Mouse (Mus musculus) limb, embryonic 14.5 days (tissue): Measurements from ENCODE around the gene Hps1. TPM values are rescaled to one million over a fixed set of nuclear protein-coding genes. Genes with fewer than 3 reads are reported as not detected.

ENCODE experiments used
- ATAC-seq: fragments of 200-750 bp; cut with Nextera tagmentation; 2 replicates; pipeline ENCODE4 v1.8.0; 2017; ENCODE audit warnings: low read depth, moderate number of reproducible peaks, moderate TSS enrichment; ENCODE audit not compliant: low FRiP score
- DNase-seq: peaks from one replicate; pipeline ENCODE4 v3.0.0-alpha.2; 2015; ENCODE audit warnings: low spot score
- H3K27ac ChIP-seq: fragments of 300-500 bp; sonication (generic); replicated peaks from 2 replicates; pipeline ENCODE4 v1.5.1; 2014; ENCODE audit warnings: low read depth, mild to moderate bottlenecking, low read length, moderate library complexity, mixed read lengths
- H3K27me3 ChIP-seq: fragments of 300-500 bp; sonication (generic); 2 replicates; pipeline ENCODE4 v1.6.1; 2014; ENCODE audit warnings: low read length, mixed read lengths; ENCODE audit not compliant: control insufficient read depth, insufficient read depth
- H3K36me3 ChIP-seq: fragments of 300-500 bp; sonication (generic); 2 replicates; pipeline ENCODE4 v1.6.1; 2014; ENCODE audit warnings: mild to moderate bottlenecking, low read length, moderate library complexity, mixed read lengths; ENCODE audit not compliant: control insufficient read depth, insufficient read depth
- H3K4me1 ChIP-seq: fragments of 300-500 bp; sonication (generic); 2 replicates; pipeline ENCODE4 v1.6.1; 2014; ENCODE audit warnings: antibody characterized with exemption, low read length, mixed read lengths; ENCODE audit not compliant: control insufficient read depth, insufficient read depth
- H3K4me2 ChIP-seq: fragments of 300-500 bp; sonication (generic); replicated peaks from 2 replicates; pipeline ENCODE4 v1.6.1; 2014; ENCODE audit warnings: low read depth, mild to moderate bottlenecking, low read length, moderate library complexity; ENCODE audit not compliant: severe bottlenecking
- H3K4me3 ChIP-seq: fragments of 300-500 bp; sonication (generic); replicated peaks from 2 replicates; pipeline ENCODE4 v1.5.1; 2014; ENCODE audit warnings: low read length
- H3K9ac ChIP-seq: fragments of 300-500 bp; sonication (generic); 2 replicates; pipeline ENCODE4 v1.6.1; 2014; ENCODE audit warnings: mild to moderate bottlenecking, low read depth, low read length, moderate library complexity; ENCODE audit not compliant: severe bottlenecking
- H3K9me3 ChIP-seq: fragments of 300-500 bp; sonication (generic); 2 replicates; pipeline ENCODE4 v1.6.1; 2016; ENCODE audit warnings: low read length; ENCODE audit not compliant: control insufficient read depth
- POLR2A ChIP-seq: fragments of 200-500 bp; IDR thresholded peaks from 2 replicates; pipeline ENCODE4 v1.8.0; 2012; ENCODE audit warnings: inconsistent platforms, mild to moderate bottlenecking, moderate library complexity, borderline replicate concordance; ENCODE audit not compliant: insufficient read depth, insufficient read length; ENCODE audit errors: extremely low read depth
- WGBS: fragments of 180-500 bp; shearing (Covaris S2); extraction: QIAGEN DNeasy Blood & Tissue Kit; methylation state at CpG from one replicate; pipeline ENCODE4 v1.1.7; 2014; 5-methylcytosine and 5-hydroxymethylcytosine counted together
- polyA plus RNA-seq, 2 experiments: library from polyadenylated mRNA; depleted of rRNA in 1 of 2; stranded (reverse) in 1 of 2; unstranded in 1 of 2; fragments of >200 nt; fragmentation: Nextera tagmentation in 1 of 2; extraction: Ambion mirVana in 1 of 2; gene quantifications; 2 replicates each; pipeline versions ENCODE4 v1.2.1 to v1.2.3; 2012 to 2014

The Hps1 gene
- polyA plus RNA-seq, 2 experiments: 12.0 to 20.9 TPM

GRCm38 (mm10) chr19:42756671-42757070 lies 23.1 kb downstream of the Hps1 start:
- Histone ChIP-seq H3K27ac (no peak overlapping the region), H3K4me1 (peaks cover 26% of the 10 kb centered on the region), H3K4me2 (no peak overlapping the region), H3K27me3 (no peaks in the 10 kb centered on the region), H3K4me3 (no peak overlapping the region), H3K9ac (no peak overlapping the region), H3K36me3 (no peaks in the 10 kb centered on the region), H3K9me3 (no peaks in the 10 kb centered on the region)
- ATAC-seq (no peak), DNase-seq (no peak)
- WGBS: 81% methylated on average over 6 of the region's 6 CpGs
- no peak for TF ChIP-seq POLR2A

- Histone ChIP-seq H3K36me3 (no peaks in the 10 kb centered on the region), H3K4me2 (no peak overlapping the region), H3K9ac (no peak overlapping the region), H3K4me1 (peaks cover 28% of the 10 kb centered on the region), H3K27me3 (no peaks in the 10 kb centered on the region), H3K9me3 (no peaks in the 10 kb centered on the region), H3K27ac (no peak overlapping the region), H3K4me3 (no peak overlapping the region)
- ATAC-seq (no peak), DNase-seq (no peak)
- TF ChIP-seq POLR2A: no peak
- 67% methylated on average over 15 of the region's 15 CpGs for WGBS
Observed at GRCm38 (mm10) chr19:42755148-42755870, 24.5 kb downstream of the Hps1 start.

- Histone ChIP-seq H3K4me3 (no peak overlapping the region), H3K27me3 (no peaks in the 10 kb centered on the region), H3K4me2 (peak overlapping the region; percentile 66), H3K9me3 (no peaks in the 10 kb centered on the region), H3K36me3 (no peaks in the 10 kb centered on the region), H3K9ac (no peak overlapping the region), H3K4me1 (peaks cover 34% of the 10 kb centered on the region), H3K27ac (peak overlapping the region; percentile 92)
- DNase-seq (peak; percentile 61), ATAC-seq (no peak)
- WGBS: 35% methylated on average over 11 of the region's 11 CpGs
- no peak for TF ChIP-seq POLR2A
Observed at GRCm38 (mm10) chr19:42753141-42753917, 26.4 kb downstream of the Hps1 start.

GRCm38 (mm10) chr19:42752363-42752931 lies 27.3 kb downstream of the Hps1 start, which contains the start of gene Pyroxd2:
TSS of gene Pyroxd2 (minus strand) at chr19:42752775.
- under 1% methylated on average over 20 of the region's 22 CpGs for WGBS
- peak; percentile 91 for ATAC-seq

GRCm38 (mm10) chr19:42750196-42750595 lies 29.6 kb downstream of the Hps1 start:
- no peaks in the 10 kb centered on the region for H3K27me3 ChIP-seq

More at GRCm38 (mm10) chr19:42752363-42752931, 27.3 kb downstream of the Hps1 start, which contains the start of gene Pyroxd2:
- peak within 1 kb of the TSS; percentile 92 for H3K27ac ChIP-seq
- H3K4me2 ChIP-seq: peak within 1 kb of the TSS; percentile 66
- H3K27me3 ChIP-seq: no peaks in the 10 kb centered on the region
- no peaks in the 10 kb centered on the region for H3K9me3 ChIP-seq
- H3K4me1 ChIP-seq: peaks cover 36% of the 10 kb centered on the region
- no peaks in the 10 kb centered on the region for H3K36me3 ChIP-seq
- peak within 1 kb of the TSS; percentile 37 for H3K4me3 ChIP-seq
- H3K9ac ChIP-seq: peak within 1 kb of the TSS; percentile 78
- TF ChIP-seq POLR2A: peak; percentile 28; the same call in 1 of the 2 replicates
- peak; percentile 92 for DNase-seq

More at GRCm38 (mm10) chr19:42750196-42750595, 29.6 kb downstream of the Hps1 start:
- H3K4me2 ChIP-seq: no peak overlapping the region
- no peak overlapping the region for H3K27ac ChIP-seq
- peaks cover 35% of the 10 kb centered on the region for H3K4me1 ChIP-seq
- 67% methylated on average over 11 of the region's 11 CpGs for WGBS
- ATAC-seq (no peak), DNase-seq (no peak)
- no peak overlapping the region for H3K4me3 ChIP-seq
- no peak overlapping the region for H3K9ac ChIP-seq
- no peak for TF ChIP-seq POLR2A
- H3K36me3 ChIP-seq: no peaks in the 10 kb centered on the region
- H3K9me3 ChIP-seq: no peaks in the 10 kb centered on the region
